Mouse (Mus musculus) CD4-positive naive resting alpha-beta T cell, adult 76 days (primary cell): ENCODE results near the gene Fam122a. TPM values are rescaled to one million over a fixed set of nuclear protein-coding genes. Genes with fewer than 3 reads are reported as not detected.

Experiments
- total RNA-seq: library from RNA; stranded (reverse); gene quantifications from one replicate; pipeline ENCODE4 v1.2.4, GENCODE M21; 2023

Gene Fam122a
- 30.6 TPM for total RNA-seq

GRCm38 (mm10) chr19:24476929-24477882 lies at the start of gene Fam122a:
Fam122a (minus strand) TSS chr19:24477356.

Other genes starting within 250 kb of the Fam122a start
- gene Fxn, start 196.8 kb downstream of the Fam122a start, total RNA-seq: 15.8 TPM
- 3.5 TPM for gene Pip5k1b, start 78.5 kb upstream of the Fam122a start, total RNA-seq
- gene Tmem252, start 196.7 kb upstream of the Fam122a start, total RNA-seq: not detected